Mouse (Mus musculus) hindbrain, postnatal 0 days (tissue): ENCODE measurements around the gene Nav2. TPM values are rescaled to one million over a fixed set of nuclear protein-coding genes. Genes with fewer than 3 reads are reported as not detected.

ENCODE experiments used
- ATAC-seq: fragments of 200-750 bp; cut with Nextera tagmentation; 2 replicates; pipeline ENCODE4 v1.8.0; 2017; ENCODE audit warnings: mild to moderate bottlenecking, moderate TSS enrichment, moderate library complexity
- DNase-seq: peaks from one replicate; pipeline ENCODE4 v3.0.0-alpha.2; 2015; ENCODE audit warnings: low spot score
- H3K27ac ChIP-seq: fragments of 300-500 bp; sonication (generic); 2 replicates; pipeline ENCODE4 v1.5.1; 2014; ENCODE audit warnings: mild to moderate bottlenecking
- H3K27me3 ChIP-seq: fragments of 300-500 bp; sonication (generic); 2 replicates; pipeline ENCODE4 v1.6.1; 2014; ENCODE audit warnings: low read length, mixed read lengths; ENCODE audit not compliant: insufficient read depth
- H3K36me3 ChIP-seq: fragments of 300-500 bp; sonication (generic); 2 replicates; pipeline ENCODE4 v1.6.1; 2014; ENCODE audit warnings: low read length, mixed read lengths; ENCODE audit not compliant: insufficient read depth
- H3K4me1 ChIP-seq: fragments of 300-500 bp; sonication (generic); 2 replicates; pipeline ENCODE4 v1.6.1; 2014; ENCODE audit warnings: antibody characterized with exemption, low read length, mixed read lengths; ENCODE audit not compliant: insufficient read depth
- H3K4me2 ChIP-seq: fragments of 300-500 bp; sonication (generic); 2 replicates; pipeline ENCODE4 v1.6.1; 2014; ENCODE audit warnings: low read depth, mild to moderate bottlenecking, low read length, moderate library complexity, mixed read lengths
- H3K4me3 ChIP-seq: fragments of 300-500 bp; sonication (generic); 2 replicates; pipeline ENCODE4 v1.5.1; 2014; ENCODE audit warnings: low read length
- H3K9ac ChIP-seq: fragments of 300-500 bp; sonication (generic); replicated peaks from 2 replicates; pipeline ENCODE4 v1.6.1; 2014; ENCODE audit warnings: mild to moderate bottlenecking, low read length, moderate library complexity, mixed read lengths
- H3K9me3 ChIP-seq: fragments of 300-500 bp; sonication (generic); 2 replicates; pipeline ENCODE4 v1.6.1; 2016; ENCODE audit warnings: low read length, mixed read lengths
- CTCF ChIP-seq: IDR thresholded peaks from 2 replicates; pipeline ENCODE4 v1.5.1; 2016; ENCODE audit warnings: antibody characterized with exemption, control low read depth, low read depth
- WGBS: fragments of 180-500 bp; shearing (Covaris S2); extraction: QIAGEN DNeasy Blood & Tissue Kit; methylation state at CpG from one replicate; pipeline ENCODE4 v1.1.7; 2014; 5-methylcytosine and 5-hydroxymethylcytosine counted together
- polyA plus RNA-seq: library from polyadenylated mRNA; unstranded; fragments of >200 nt; fragmentation: Nextera tagmentation; extraction: Ambion mirVana; gene quantifications from 2 replicates; pipeline ENCODE4 v1.2.1, GENCODE M21; 2015
- total RNA-seq: library from RNA; depleted of rRNA; stranded (reverse); fragments of >200 nt; gene quantifications from 2 replicates; pipeline ENCODE4 v1.2.3, GENCODE M21; 2014

The Nav2 gene
- total and polyA plus RNA-seq, 2 experiments from 2014 or later, result 20.1 to 64.7 TPM

DNA sequence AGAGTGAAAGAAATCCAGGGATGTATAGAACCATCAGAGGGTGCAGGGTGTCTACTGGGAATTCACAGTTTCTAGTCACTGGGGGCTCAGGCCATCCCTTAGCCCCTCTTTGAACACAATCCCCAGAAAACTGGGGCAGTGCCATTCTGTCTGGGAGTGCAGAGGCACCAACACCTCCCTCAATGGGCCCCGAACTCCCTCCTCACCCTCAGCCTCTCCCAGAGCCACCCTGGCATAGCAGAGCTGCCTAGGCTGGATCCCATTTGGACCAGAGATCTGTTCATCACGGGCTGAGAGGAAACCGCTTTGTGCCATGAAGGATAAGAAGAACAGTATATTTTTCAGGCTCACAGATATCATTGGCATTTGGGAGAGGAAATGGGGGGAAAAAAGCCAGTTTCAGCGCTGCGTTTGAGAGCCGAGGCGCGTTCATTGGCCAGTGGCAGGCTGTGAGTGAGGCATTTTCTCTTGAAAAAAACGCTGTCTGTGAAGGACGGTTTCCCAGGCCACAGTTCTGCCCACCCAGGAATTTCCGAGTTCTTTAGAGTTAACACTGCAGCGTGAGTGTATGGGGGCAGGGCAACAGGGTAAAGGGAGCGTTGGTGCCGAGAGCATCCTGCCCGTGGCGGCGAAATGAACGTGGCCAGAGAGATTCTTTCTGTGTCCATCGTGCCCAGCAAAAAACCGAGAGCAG lies 211.4 kb downstream of the Nav2 start:
- H3K27me3 ChIP-seq, result no peaks in the 10 kb centered on the region
- H3K9ac ChIP-seq, result peak overlapping the region; percentile 10; the same call in 1 of the 2 replicates
- ATAC-seq (peak; percentile 83), DNase-seq (peak; percentile 83)
- WGBS, result 7% methylated on average over 20 of the region's 20 CpGs
- H3K9me3 ChIP-seq, result no peaks in the 10 kb centered on the region
- peak overlapping the region; percentile 65 for H3K4me2 ChIP-seq
- H3K4me3 ChIP-seq, result peak overlapping the region; percentile 23
- no peak for TF ChIP-seq CTCF
- no peaks in the 10 kb centered on the region for H3K36me3 ChIP-seq
- H3K4me1 ChIP-seq, result peaks cover 17% of the 10 kb centered on the region
- H3K27ac ChIP-seq, result peak overlapping the region; percentile 74

DNA sequence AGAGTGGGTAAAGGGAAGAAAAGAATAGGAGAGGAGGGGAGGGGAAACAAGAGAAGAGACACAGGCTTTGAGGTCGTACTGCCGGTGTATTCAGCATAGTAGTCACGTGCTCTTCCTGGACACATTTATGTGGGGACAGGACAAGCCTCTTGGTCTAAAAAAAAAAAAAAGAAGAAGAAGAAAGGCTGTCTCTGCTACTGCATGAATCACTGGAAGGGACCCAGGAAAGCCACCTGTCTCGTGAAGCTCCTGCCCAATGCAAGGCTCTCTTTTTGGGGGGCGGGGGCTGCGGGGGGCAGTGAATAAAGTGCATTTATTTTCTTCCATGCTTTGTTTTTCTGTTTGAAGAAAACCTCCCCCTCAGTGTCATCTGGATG lies 212.0 kb downstream of the Nav2 start:
- no peaks in the 10 kb centered on the region for H3K36me3 ChIP-seq
- peak overlapping the region; percentile 74 for H3K27ac ChIP-seq
- peak; percentile 40 for DNase-seq
- peak overlapping the region; percentile 10; the same call in 1 of the 2 replicates for H3K9ac ChIP-seq
- peaks cover 17% of the 10 kb centered on the region for H3K4me1 ChIP-seq
- no peaks in the 10 kb centered on the region for H3K9me3 ChIP-seq
- no peak for TF ChIP-seq CTCF
- peak; percentile 55 for ATAC-seq
- H3K27me3 ChIP-seq, result no peaks in the 10 kb centered on the region
- 15% methylated on average over 6 of the region's 6 CpGs for WGBS
- H3K4me3 ChIP-seq, result peak overlapping the region; percentile 23
- peak overlapping the region; percentile 65 for H3K4me2 ChIP-seq

DNA sequence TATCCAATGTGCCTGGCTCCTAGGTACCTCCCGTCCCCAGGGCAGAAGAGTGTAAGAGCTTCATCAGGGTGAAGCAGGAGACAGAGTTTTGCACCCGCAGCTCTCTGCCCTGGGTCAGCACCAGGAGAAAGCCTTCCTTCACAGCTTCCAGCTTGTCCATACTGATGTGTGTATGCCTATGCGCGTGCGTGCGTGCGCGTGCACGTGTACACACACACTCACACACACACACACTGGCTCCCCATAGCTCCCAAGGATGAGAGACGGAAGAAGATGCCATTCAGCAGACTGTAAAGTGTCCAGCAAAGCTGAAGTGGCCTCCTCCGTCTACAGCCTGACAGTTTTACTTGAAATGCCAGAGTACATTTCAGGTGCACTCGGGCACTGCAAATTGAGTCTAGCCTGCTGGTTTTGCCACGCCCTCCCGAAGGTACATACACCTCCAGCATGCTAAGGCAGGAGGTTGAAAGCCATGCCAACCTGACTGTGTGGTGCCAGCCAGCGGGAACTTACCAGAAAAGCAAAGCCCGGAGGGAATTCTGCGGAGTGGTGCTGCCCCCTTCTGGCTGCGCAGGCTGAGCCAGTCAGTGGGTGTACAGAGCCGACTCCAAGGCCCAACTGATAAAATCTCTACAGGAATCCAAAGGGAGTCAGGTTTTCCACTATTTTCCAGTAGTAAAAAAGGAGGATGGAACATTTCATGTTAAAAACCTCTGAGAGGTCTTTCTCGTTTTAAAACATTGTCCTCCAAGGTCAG lies 212.6 kb downstream of the Nav2 start:
- peak; percentile 91 for TF ChIP-seq CTCF
- Histone ChIP-seq H3K4me1 (peaks cover 17% of the 10 kb centered on the region), H3K9me3 (no peaks in the 10 kb centered on the region), H3K27me3 (no peaks in the 10 kb centered on the region), H3K27ac (peak overlapping the region; percentile 74), H3K9ac (peak overlapping the region; percentile 25; the same call in 1 of the 2 replicates), H3K36me3 (no peaks in the 10 kb centered on the region), H3K4me2 (peak overlapping the region; percentile 65), H3K4me3 (0 out of 2 replicates have a peak overlapping the region, but pooled peaks have one; percentile 4)
- DNase-seq (peak; percentile 95), ATAC-seq (peak; percentile 85)
- WGBS, result 16% methylated on average over 20 of the region's 20 CpGs

DNA sequence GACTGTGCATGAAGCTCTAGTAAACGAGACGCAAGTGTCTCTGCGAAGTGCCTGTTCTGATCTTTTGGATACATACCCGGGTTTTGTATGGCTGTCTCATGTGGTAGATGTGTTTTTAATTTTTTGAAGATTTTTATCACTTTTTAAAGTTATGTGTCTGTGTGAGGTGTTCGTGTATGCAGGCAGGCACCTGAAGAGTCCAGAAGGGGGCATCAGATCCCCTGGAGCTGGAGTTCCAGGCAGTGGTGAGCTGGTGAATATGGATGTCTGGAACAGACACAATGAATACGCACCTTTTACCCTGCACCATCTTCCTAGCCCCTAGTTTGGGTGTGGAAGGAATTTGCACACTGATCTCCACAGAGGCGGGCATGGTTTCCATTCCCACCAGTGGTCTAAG lies 214.0 kb downstream of the Nav2 start:
- no peaks in the 10 kb centered on the region for H3K27me3 ChIP-seq
- no peaks in the 10 kb centered on the region for H3K9me3 ChIP-seq
- peak; percentile 47 for TF ChIP-seq CTCF
- ATAC-seq (no peak), DNase-seq (peak; percentile 20)
- H3K4me1 ChIP-seq, result peaks cover 17% of the 10 kb centered on the region
- no peak overlapping the region for H3K27ac ChIP-seq
- WGBS, result 77% methylated on average over 7 of the region's 7 CpGs
- H3K9ac ChIP-seq, result no peak overlapping the region
- H3K36me3 ChIP-seq, result no peaks in the 10 kb centered on the region
- H3K4me2 ChIP-seq, result no peak overlapping the region
- H3K4me3 ChIP-seq, result no peak overlapping the region

DNA sequence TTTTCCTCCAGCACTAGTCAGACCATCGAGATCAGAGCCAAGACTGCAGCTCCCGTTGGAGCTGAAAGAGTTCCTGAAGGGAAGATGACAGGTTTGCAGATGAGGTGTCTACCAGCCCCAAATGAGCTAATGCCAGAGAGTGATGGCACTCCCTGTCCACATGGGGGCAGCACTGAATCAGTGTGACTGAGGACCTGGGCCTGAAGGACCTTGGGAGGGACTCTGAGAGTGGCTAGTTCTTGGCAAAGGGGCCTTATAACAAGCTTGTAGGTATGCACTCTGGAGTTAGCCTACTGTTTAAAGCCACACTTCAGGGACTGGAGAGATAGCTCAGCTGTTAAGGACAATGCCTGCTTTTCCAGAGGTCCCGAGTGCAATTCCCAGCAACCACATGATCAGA lies 217.0 kb downstream of the Nav2 start:
- DNase-seq, result peak; percentile 81
- Histone ChIP-seq H3K36me3 (no peaks in the 10 kb centered on the region), H3K4me1 (0 out of 2 replicates have a peak, but pooled peaks cover 8% of the 10 kb centered on the region), H3K4me3 (no peak overlapping the region), H3K4me2 (no peak overlapping the region), H3K27ac (no peak overlapping the region), H3K9ac (no peak overlapping the region), H3K27me3 (no peaks in the 10 kb centered on the region), H3K9me3 (no peaks in the 10 kb centered on the region)
- 0 out of 2 replicates have a peak, but pooled peaks have one; percentile 21 for ATAC-seq
- peak; percentile 90 for TF ChIP-seq CTCF
- 27% methylated on average over 3 of the region's 3 CpGs for whole genome bisulfite sequencing

DNA sequence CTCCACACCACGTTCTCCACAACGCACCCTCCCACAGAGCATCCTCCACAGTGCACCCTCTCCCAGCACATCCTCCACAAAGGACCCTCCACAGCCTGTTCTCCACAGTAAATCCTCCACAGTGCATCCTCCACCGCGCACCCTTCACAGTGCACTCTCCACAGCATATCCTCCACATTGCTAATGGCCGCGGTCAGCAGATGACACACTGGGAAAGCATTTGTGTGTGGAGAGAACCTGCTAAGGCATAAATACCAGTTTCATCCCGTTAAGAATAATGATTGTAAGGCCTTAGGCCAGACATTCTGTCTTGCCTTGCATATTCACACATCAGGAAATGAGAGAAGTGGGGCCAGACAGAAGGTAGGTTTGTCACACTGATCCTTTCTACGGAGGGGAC lies 219.7 kb downstream of the Nav2 start:
- Histone ChIP-seq H3K27ac (no peak overlapping the region), H3K9me3 (no peaks in the 10 kb centered on the region), H3K9ac (no peak overlapping the region), H3K4me2 (no peak overlapping the region), H3K36me3 (no peaks in the 10 kb centered on the region), H3K4me1 (peaks cover 4% of the 10 kb centered on the region; the same call in 1 of the 2 replicates), H3K4me3 (no peak overlapping the region), H3K27me3 (no peaks in the 10 kb centered on the region)
- 85% methylated on average over 8 of the region's 8 CpGs for WGBS
- DNase-seq (no peak), ATAC-seq (no peak)
- TF ChIP-seq CTCF, result no peak
